Mouse (Mus musculus): ENCODE data around the gene Dnmt3l.
"Not testable (repeated sequence)": the region's sequence is repeated elsewhere in the genome, so short reads cannot be mapped to it uniquely, and the experiment has no call there.

Gene Dnmt3l

GRCm38 (mm10) chr10:78018797-78019203 lies 22.9 kb upstream of the Dnmt3l start:
- no peak for TF ChIP-seq NANOG (IDR thresholded peaks at IDR 0.05; ENCODE audit: borderline replicate concordance, low read length)
- peak; percentile 53 for TF ChIP-seq CTCF (conservative IDR thresholded peaks at IDR 0.05; ENCODE audit: low read length)
- no peaks in the 10 kb centered on the region; the same call in 1 of the 2 replicates for H3K36me3 ChIP-seq (ENCODE audit: insufficient read depth, low read length)
- H3K4me1 ChIP-seq (replicated peaks; ENCODE audit: low read depth, low read length): peaks cover 9% of the 10 kb centered on the region
- no peaks in the 10 kb centered on the region for H3K27me3 ChIP-seq (ENCODE audit: insufficient read depth, low read length)
- 0 out of 2 replicates have a peak overlapping the region, but pooled peaks have one; percentile 1 for H3K4me3 ChIP-seq (replicated peaks; ENCODE audit: low read length)
- peaks cover 59% of the 10 kb centered on the region for H3K9me3 ChIP-seq (ENCODE audit: low read length)

DNA sequence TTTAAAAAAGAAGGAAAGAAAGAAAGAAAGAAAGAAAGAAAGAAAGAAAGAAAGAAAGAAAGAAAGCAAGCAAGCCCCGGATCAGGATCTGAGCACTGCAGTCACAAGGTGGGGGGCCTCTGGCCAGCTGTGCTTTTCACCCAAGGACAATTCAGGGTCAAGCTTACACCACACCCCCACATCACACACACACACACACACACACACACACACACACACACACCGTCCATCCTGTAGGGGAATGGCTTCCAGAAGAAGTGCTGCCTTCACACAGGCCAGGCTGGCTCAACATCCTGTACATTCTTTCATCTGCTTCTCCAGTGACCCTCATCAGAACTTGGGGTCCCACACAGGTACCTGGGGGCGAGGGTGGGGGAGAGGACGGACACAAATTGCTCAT lies 22.5 kb upstream of the Dnmt3l start:
- H3K4me3 ChIP-seq (replicated peaks; ENCODE audit: low read length): 0 out of 2 replicates have a peak overlapping the region, but pooled peaks have one; percentile 17
- H3K4me1 ChIP-seq (replicated peaks; ENCODE audit: low read depth, low read length): peaks cover 9% of the 10 kb centered on the region
- no peaks in the 10 kb centered on the region; the same call in 1 of the 2 replicates for H3K36me3 ChIP-seq (ENCODE audit: insufficient read depth, low read length)
- H3K9me3 ChIP-seq (ENCODE audit: low read length): peaks cover 56% of the 10 kb centered on the region
- no peak for TF ChIP-seq POU5F1 (IDR thresholded peaks at IDR 0.05; ENCODE audit: borderline replicate concordance, low read length)
- H3K27me3 ChIP-seq (ENCODE audit: insufficient read depth, low read length): no peaks in the 10 kb centered on the region

GRCm38 (mm10) chr10:78019984-78020383 lies 21.8 kb upstream of the Dnmt3l start:
- H3K36me3 ChIP-seq (ENCODE audit: insufficient read depth, low read length); H3K27me3 ChIP-seq (ENCODE audit: insufficient read depth, low read length); H3K4me1 ChIP-seq (replicated peaks; ENCODE audit: low read depth, low read length): not testable (repeated sequence)
- peaks cover 49% of the 10 kb centered on the region for H3K9me3 ChIP-seq (ENCODE audit: low read length)
- H3K4me3 ChIP-seq (replicated peaks; ENCODE audit: low read length): 0 out of 2 replicates have a peak overlapping the region, but pooled peaks have one; percentile 17

DNA sequence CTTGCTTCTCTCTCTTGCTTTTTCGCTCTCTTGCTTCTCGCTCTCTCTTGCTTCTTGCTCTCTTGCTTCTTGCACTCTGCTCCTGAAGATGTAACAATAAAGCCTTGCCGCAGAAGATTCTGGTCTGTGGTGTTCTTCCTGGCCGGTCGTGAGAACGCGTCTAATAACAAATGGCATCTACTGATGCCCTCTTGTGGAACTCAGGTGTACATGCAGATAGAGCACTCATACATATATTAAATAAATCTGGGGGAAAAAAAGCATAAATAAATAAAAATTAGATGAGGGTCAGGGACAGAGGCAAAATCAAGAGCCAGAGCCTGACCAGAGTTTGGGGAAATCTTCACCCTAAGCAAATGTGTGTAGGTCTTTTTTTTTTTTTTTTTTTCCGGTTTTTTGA lies 16.3 kb upstream of the Dnmt3l start:
- TF ChIP-seq CTCF (conservative IDR thresholded peaks at IDR 0.05; ENCODE audit: low read length): peak; percentile 11; the same call in 1 of the 2 replicates
- Histone ChIP-seq H3K4me1 (replicated peaks; ENCODE audit: low read depth, low read length) (peaks cover 14% of the 10 kb centered on the region), H3K36me3 (ENCODE audit: insufficient read depth, low read length) (peaks cover 46% of the 10 kb centered on the region), H3K9me3 (ENCODE audit: low read length) (peaks cover 38% of the 10 kb centered on the region)
- H3K4me3 ChIP-seq (replicated peaks; ENCODE audit: low read length); H3K27me3 ChIP-seq (ENCODE audit: insufficient read depth, low read length): not testable (repeated sequence)

DNA sequence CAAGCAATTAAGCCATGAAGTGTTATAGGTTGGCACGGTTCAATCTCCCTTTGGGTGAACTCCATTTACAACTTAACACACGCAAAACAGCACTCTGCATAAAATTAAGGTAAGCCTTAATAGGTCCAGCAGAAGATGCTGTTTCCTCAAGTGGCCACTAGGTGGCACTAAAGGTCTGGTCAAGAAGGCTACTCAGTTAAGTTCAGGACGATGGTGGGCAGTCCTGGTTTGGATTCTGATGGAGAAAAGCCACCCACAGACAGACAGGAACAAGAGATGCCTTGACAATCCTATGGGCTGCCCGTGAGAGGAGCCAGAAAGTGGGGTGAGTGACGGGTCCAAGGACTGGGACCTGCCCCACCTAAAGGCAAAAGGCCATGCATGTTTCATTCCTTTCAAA lies 13.6 kb upstream of the Dnmt3l start:
- TF ChIP-seq POU5F1 (IDR thresholded peaks at IDR 0.05; ENCODE audit: borderline replicate concordance, low read length) (0 out of 2 replicates have a peak, but pooled peaks have one; percentile 31), CTCF (conservative IDR thresholded peaks at IDR 0.05; ENCODE audit: low read length) (peak; percentile 89), NANOG (IDR thresholded peaks at IDR 0.05; ENCODE audit: borderline replicate concordance, low read length) (no peak)
- peaks cover 38% of the 10 kb centered on the region for H3K9me3 ChIP-seq (ENCODE audit: low read length)
- H3K4me1 ChIP-seq (replicated peaks; ENCODE audit: low read depth, low read length): peaks cover 33% of the 10 kb centered on the region
- H3K4me3 ChIP-seq (replicated peaks; ENCODE audit: low read length): no peak overlapping the region
- H3K27me3 ChIP-seq (ENCODE audit: insufficient read depth, low read length): no peaks in the 10 kb centered on the region
- H3K36me3 ChIP-seq (ENCODE audit: insufficient read depth, low read length): peaks cover 70% of the 10 kb centered on the region

DNA sequence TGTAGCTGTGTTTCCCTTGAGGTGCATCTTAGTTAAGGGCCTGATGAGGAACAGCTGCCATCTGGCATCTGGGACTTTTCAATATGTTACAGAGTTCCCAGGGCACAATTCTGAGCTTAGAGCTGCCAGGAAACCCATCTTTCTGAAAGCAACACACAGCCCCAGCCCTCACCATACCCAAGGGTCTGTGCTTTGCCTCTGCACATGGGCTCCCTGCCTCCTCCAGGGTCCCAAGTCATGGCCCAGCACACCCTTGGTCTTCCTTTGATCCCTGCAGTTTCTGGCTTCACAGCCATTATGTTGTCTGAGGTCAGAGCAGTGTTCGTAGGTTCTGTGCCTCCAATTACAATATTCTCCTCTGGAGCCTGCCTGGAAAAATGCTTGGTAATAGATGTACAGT lies 12.7 kb upstream of the Dnmt3l start:
- H3K27me3 ChIP-seq (ENCODE audit: insufficient read depth, low read length): no peaks in the 10 kb centered on the region
- peaks cover 38% of the 10 kb centered on the region for H3K9me3 ChIP-seq (ENCODE audit: low read length)
- no peak overlapping the region for H3K4me3 ChIP-seq (replicated peaks; ENCODE audit: low read length)
- H3K36me3 ChIP-seq (ENCODE audit: insufficient read depth, low read length): peaks cover 79% of the 10 kb centered on the region
- no peak for TF ChIP-seq CTCF (conservative IDR thresholded peaks at IDR 0.05; ENCODE audit: low read length)
- no peak for TF ChIP-seq POU5F1 (IDR thresholded peaks at IDR 0.05; ENCODE audit: borderline replicate concordance, low read length)
- TF ChIP-seq NANOG (IDR thresholded peaks at IDR 0.05; ENCODE audit: borderline replicate concordance, low read length): no peak
- peaks cover 36% of the 10 kb centered on the region for H3K4me1 ChIP-seq (replicated peaks; ENCODE audit: low read depth, low read length)

GRCm38 (mm10) chr10:78031987-78032386 lies 9.8 kb upstream of the Dnmt3l start:
- 0 out of 2 replicates have a peak, but pooled peaks cover 2% of the 10 kb centered on the region for H3K27me3 ChIP-seq (ENCODE audit: insufficient read depth, low read length)
- TF ChIP-seq POU5F1 (IDR thresholded peaks at IDR 0.05; ENCODE audit: borderline replicate concordance, low read length): no peak
- peaks cover 63% of the 10 kb centered on the region for H3K4me1 ChIP-seq (replicated peaks; ENCODE audit: low read depth, low read length)
- no peak overlapping the region for H3K4me3 ChIP-seq (replicated peaks; ENCODE audit: low read length)
- peaks cover 94% of the 10 kb centered on the region for H3K36me3 ChIP-seq (ENCODE audit: insufficient read depth, low read length)
- peaks cover 21% of the 10 kb centered on the region for H3K9me3 ChIP-seq (ENCODE audit: low read length)

DNA sequence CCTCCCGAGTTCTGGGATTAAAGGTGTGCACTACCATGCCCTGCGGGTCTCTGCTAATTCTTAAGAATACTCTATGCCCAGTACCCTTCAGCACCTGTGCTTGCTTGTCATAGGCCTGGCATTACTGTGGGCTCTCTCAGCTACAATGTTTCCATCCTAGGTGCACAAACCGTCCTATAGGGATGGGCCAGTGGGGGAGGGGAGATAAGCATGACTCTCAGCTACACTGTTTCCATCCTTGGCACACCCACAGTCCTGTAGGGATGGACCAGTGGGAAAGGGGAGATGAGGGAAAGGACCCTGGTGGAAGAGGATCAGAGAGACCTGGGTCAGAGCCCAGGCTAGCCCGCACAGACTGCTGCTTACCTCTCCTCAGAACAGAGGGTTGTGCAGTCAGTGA lies 4.6 kb upstream of the Dnmt3l start:
- H3K4me3 ChIP-seq (replicated peaks; ENCODE audit: low read length): peak overlapping the region; percentile 86
- no peaks in the 10 kb centered on the region for H3K9me3 ChIP-seq (ENCODE audit: low read length)
- H3K27me3 ChIP-seq (ENCODE audit: insufficient read depth, low read length): 0 out of 2 replicates have a peak, but pooled peaks cover 5% of the 10 kb centered on the region
- H3K36me3 ChIP-seq (ENCODE audit: insufficient read depth, low read length): peaks cover 74% of the 10 kb centered on the region
- peaks cover 86% of the 10 kb centered on the region for H3K4me1 ChIP-seq (replicated peaks; ENCODE audit: low read depth, low read length)
- TF ChIP-seq CTCF (conservative IDR thresholded peaks at IDR 0.05; ENCODE audit: low read length): no peak
- TF ChIP-seq NANOG (IDR thresholded peaks at IDR 0.05; ENCODE audit: borderline replicate concordance, low read length): no peak
- no peak for TF ChIP-seq POU5F1 (IDR thresholded peaks at IDR 0.05; ENCODE audit: borderline replicate concordance, low read length)

DNA sequence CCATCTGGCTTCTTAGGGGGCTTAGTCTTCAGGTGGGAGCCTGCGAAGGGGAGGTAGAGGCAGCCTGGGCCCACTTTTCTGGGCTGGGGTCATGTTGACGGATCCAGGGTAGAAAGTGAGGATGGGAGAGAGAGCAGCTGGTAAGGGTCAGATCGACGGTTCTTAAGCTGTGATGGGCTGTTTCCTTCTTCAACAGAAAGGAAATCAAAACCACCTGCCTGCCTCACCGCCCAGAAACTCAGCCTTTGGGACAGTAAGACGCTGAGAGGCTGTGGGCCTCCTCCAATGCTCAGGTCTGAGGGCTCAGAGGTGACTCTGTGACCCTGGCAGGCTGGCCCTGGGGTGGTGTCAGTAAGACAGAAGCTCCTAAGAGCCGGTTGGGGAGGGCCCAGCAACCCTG lies 349 bp downstream of the Dnmt3l start:
- peaks cover 93% of the 10 kb centered on the region for H3K4me1 ChIP-seq (replicated peaks; ENCODE audit: low read depth, low read length)
- TF ChIP-seq CTCF (conservative IDR thresholded peaks at IDR 0.05; ENCODE audit: low read length) (no peak), POU5F1 (IDR thresholded peaks at IDR 0.05; ENCODE audit: borderline replicate concordance, low read length) (no peak), NANOG (IDR thresholded peaks at IDR 0.05; ENCODE audit: borderline replicate concordance, low read length) (no peak)
- H3K36me3 ChIP-seq (ENCODE audit: insufficient read depth, low read length): peaks cover 30% of the 10 kb centered on the region
- peak overlapping the region; percentile 76 for H3K4me3 ChIP-seq (replicated peaks; ENCODE audit: low read length)
- H3K27me3 ChIP-seq (ENCODE audit: insufficient read depth, low read length): 0 out of 2 replicates have a peak, but pooled peaks cover 3% of the 10 kb centered on the region
- H3K9me3 ChIP-seq (ENCODE audit: low read length): no peaks in the 10 kb centered on the region
